Mouse (Mus musculus): Measurements from ENCODE around the gene Sec63. TPM values are rescaled to one million over a fixed set of nuclear protein-coding genes. Genes with fewer than 3 reads are reported as not detected.

Gene Sec63
- total RNA-seq (2021): 10 to 100 TPM; 54.3 to 56.3 TPM

DNA sequence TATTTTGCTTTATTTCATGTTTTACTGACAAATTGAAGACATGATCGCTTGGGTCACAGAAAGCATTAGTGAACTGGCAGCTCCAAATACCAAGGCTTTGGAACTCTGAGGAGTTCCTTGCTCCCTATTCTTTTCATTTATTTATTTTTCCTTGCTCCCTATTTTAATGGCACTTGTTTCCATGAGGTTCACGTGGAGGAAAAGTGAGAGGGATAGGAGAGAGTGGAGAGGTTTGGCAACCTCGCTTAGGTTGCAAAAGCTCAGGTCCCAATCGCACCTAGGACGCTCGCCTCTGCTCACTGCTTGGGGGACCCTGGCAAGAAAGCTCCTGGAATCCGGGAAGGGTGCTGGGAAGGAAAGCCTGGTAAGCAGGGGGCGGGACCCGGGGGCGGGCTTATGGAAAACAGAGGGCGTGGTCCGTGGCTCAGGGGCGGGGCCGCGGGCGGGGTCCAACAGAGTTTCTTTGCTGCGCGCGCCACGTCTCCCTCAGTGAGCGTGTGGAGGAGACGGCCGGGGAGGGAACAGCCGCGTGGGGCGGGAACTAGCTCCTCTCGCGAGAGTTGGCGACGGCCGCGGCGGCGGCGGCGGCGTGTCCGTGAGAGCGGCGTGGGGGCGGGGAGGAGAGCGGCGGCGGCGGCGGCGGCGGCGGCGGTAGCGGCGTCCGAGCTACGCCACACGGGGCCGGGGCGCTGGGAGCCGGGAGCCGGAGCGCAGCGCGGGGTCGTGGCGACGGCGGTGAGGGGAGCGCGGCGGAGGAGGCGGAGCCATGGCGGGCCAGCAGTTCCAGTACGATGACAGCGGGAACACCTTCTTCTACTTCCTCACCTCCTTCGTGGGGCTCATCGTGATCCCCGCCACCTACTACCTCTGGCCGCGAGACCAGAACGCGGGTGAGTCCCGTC is at the start of gene Sec63:
Gene Sec63, plus strand, starts transcription at position 498 of the 902 bp plus-strand sequence.
- DNase-seq (ENCODE audit: low spot score in 2 of 2): peak; percentile 98
- intact Hi-C loops (cut with DNase I): no loop called here

DNA sequence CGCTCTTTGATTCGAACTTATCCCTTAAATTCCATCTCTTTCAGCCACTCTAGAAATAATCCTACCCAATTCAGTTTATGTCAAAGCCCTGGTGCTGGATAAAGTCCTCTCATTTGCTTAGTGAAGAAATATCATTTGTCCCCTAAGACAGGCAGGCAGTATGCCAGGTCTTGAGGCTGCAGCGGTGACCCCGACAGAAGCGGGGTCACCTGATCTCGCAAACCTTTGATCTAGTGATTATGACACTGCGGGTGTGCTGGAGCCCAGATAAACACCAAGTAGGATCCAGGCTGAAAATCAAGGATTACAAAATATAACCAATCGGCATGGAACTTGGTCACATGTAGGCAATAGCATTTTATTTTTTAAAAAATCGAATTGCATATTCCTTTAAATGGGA is 46.6 kb upstream of the Sec63 start:
- no peak for DNase-seq (ENCODE audit: low spot score in 2 of 2)
- intact Hi-C loops (cut with DNase I): no loop called here

DNA sequence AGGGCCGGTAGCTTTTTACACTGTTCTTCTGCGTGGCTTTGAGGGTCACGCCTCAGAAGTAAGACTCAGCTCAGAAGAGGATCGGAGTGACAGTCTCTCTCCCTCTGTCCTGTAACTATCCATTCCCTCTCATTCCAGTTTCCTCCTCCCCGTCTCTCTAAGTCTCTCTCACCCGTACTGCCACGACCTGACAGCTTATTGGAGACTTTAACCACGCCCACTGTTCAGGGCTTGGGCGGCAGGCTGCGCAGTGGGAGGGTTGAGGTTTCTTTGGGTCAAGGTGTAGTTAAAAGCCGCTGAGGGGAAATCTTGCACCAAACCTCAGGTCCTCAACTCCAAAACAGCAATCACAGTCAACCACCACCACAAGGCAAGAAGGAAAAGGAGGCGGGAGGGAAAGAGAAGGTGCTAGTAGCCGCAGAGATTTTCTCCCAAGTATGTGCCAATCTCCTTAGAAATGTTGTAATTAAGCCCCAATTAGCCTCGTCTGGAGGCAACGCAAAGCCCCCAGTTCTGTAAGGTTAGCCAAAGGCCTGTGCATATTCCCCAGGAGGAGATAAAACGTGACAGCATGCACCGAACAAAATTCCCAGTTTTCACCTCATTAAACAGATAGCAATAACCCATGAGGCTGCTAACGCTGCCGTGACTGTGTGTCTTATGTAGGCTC is 45.8 kb upstream of the Sec63 start:
- intact Hi-C loops (cut with DNase I): no loop called here
- DNase-seq (ENCODE audit: low spot score in 2 of 2): no peak

DNA sequence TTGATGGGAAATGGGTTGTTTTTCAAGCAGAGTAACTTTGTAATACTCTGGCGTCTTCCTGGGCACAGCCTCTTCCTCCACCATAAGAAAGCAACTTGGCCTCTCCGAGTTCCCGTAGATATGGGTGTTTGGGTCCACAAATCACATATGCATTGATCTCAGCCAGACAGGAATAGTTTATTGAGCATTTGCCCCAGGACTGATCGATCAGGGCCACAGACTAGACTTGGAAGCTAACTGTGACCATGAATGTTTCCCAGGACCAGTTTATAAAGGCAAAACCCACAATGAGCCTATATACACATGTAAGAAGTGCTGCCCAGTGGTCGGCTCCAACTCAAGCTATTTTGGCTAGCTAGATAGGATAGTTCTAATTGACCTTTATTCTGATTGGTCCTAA is 39.2 kb upstream of the Sec63 start:
- intact Hi-C loops (cut with DNase I): no loop called here
- DNase-seq (ENCODE audit: low spot score in 2 of 2): no peak

DNA sequence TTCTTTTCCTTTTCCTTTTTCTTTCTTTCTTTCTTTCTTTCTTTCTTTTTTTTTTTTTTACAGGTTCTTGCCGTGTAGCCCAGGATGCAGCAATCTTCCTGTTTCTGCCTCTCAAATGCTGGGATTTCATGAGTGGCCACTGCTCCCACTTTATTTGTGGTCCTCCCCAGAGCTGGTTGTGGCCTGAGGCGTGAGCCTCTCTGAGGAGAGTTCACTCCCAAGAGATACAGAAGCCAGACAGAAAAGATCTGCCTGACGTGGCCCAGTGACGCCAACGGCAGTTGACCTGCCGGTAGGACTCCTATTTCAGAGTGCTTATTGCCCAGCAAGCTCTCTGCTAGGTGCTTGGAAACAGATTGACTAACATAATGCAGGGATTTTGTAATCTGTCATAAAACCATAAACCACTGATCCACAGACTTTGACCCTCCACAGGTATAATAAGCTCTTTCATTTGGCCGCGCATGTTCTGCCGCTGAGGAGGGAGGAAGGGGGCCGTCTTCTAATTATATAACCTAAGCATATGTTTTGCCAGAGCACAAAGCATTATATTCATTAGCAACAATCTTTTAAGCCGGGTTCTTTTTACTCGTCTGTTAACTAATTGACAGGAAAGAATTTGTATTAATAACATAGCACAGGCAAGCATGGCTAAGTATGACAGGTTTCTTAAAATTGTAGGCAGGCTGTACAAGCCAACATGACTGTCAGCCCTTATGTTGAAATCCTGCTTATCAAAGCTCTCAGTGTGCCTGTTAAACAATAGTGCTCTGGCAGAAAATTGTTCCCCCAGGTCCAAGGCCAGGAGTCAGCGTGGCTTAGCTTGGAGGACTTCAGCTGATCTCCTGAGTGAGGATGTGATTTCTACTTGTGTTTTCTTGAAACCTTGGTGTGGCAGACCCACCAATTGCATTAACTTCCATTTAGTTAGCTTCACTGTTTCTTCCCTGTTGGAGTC is 37.7 kb upstream of the Sec63 start:
- DNase-seq (ENCODE audit: low spot score in 2 of 2): no peak
- intact Hi-C loops (cut with DNase I): no loop called here

DNA sequence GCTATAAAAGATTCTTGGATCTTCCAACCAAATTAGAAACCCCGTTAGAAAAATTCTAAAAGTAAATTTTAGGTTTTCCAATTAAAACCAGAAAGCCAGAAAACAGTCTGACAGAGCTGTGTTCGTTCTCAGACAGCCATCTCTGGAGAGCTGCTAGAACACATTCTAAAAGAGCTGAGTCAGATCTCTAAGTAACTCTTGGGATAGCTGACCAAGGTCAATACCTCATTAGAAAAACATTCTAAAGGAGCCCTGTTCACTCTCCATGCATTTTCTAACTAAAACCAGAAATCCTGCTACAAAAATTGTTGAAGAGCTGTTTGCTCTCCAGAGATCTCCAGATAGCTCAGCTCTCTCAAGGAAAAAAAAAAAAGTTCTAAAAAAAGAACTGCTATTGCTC is 31.7 kb upstream of the Sec63 start:
- no peak for DNase-seq (ENCODE audit: low spot score in 2 of 2)
- intact Hi-C loops (cut with DNase I): no loop called here

DNA sequence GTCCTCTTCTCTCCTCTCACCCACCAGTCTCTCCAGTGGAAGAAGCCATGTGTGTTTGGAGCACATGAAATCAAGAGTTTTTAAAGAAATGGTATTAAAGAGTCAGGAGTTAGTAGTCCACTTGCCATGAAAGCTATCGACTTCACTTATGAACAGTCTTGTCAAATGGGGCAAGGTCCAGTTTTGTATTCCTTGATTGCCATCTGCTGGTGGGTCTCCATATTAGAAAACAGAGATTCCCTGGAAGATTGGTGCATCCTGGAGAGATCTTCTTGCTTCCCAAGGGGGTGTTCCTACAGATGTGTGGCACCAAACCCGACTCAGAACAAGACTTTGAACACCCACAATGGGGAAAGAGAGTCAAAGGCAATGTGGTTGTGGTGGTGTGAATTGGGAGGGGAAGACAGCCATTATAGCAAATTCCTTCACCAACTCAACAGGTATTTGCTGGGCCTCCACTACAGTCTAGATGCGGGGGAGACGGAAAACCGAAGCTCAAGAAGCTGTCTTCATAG is 26.7 kb upstream of the Sec63 start:
- intact Hi-C loops (cut with DNase I): loop anchor here (2.0 kb wide), 1 partner anchor 426 kb away; no protein-coding TSS in a partner anchor
- DNase-seq (ENCODE audit: low spot score in 2 of 2): peak in 1 of 2 experiments; percentile 8

DNA sequence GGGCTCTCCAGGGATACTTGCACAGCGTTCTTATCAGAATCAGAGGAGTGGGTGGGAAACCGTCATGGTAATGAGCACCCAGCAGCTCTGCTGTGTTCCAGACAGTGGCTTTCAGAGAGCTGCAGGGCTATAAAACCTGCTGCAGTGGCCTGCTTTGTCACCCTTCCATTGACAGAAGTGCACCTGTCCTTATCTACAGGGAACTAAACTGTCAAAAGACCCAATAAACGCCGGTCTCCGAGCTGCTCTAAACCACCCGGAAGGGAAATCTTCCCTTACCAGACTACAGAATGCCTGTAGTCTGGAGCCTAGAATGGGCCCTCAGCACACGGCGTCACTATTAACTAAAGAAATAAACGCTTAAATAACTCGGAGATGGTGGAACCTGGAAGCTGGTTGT is 9.5 kb upstream of the Sec63 start:
- intact Hi-C loops (cut with DNase I): no loop called here
- no peak for DNase-seq (ENCODE audit: low spot score in 2 of 2)

DNA sequence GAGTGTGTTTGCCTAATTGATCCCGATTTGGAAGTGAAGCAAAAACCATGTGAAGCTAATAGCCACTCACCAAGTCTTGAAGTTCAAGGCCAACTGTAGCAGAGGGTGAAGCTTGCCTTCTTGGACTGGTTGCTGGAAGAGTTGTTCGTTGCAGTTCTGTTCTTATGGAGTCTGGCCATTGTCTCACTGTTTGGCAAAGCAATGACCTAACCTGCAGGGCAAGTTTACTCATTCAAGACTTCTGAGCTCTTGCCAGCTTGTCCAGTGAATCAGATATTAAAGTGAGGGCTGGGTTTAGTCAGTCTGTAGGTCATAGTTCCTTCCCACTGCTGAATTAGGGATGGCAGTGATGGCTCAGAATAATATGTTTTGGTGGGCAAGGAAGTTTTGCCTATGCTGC is 7.0 kb upstream of the Sec63 start:
- DNase-seq (ENCODE audit: low spot score in 2 of 2): no peak
- intact Hi-C loops (cut with DNase I): no loop called here

DNA sequence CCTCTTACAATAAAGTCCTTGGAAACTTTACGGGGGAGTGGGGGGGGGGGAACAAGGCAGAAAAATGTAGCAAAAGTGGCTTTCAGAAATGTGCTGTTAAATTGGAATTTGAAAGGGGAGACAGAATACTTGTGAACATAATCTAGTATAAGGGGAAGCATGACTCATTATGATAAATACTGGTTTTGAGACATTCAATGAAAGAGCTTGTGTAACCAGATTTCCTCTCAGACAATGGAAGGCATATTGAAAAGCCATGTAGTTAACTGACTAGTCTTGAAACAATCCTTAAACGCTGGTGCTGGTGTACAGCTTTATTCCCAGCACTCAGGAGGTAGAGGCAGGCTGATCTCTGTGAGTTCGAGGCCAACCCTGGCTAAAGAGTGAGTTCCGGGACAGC is 1.6 kb upstream of the Sec63 start:
- intact Hi-C loops (cut with DNase I): no loop called here
- no peak for DNase-seq (ENCODE audit: low spot score in 2 of 2)

DNA sequence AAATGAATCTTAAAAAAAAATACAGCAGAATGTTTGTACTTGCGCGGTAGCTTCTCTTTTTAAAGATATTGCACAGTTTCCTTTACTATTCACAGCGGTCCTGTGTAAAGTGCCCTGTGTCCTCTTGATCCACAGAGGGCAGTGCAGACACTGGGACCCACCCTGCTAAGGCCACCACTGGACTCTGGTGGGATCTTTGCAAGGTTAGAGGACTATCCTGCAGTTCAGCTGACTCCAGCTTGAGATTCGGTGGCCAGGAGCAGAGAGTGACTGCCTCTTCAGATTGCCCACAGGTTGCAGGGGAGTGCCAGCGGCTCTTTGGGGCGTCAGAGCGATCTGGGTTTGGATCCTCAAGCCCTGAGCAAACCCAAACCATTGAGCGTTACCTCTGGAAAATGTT is 967 bp upstream of the Sec63 start:
- no peak for DNase-seq (ENCODE audit: low spot score in 2 of 2)
- intact Hi-C loops (cut with DNase I): no loop called here

DNA sequence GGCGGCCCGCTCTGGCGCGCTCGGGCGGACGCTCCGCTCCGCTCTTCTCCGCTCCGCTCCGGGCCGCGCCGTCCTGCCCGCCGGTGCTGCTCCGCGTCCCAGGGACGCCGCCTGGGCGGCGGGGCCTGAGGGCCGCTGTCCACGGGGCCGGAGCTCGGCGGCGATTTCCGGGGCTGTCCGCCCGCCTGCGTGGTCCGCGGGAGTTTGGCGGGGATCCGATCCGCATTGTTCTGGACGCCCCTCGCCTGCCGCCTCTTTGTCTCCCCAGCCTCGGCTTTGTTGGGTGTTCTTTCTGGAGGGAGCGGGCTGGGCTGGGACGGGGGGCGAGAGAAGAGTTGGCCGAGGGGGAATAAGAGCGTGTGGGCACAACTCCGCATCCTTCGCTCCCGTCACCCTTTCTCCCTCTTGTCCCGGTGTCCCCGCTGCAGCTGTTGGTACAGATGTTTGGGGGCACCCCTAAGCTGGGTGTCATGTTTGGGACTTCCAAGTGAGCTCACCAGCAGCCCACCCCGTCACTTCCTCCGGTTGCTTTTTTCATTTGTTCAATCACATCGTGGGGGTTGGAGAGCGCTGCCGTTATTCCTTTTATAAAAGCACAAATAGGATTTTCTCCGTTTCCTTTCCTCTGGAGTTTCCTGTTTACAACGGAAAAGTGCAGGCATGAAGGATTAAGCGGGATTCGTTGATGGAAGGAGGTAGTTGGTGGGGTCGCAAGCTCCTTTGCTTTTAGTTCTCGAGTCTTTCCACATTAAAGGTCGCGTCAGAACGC is 789 bp downstream of the Sec63 start:
- intact Hi-C loops (cut with DNase I): no loop called here

DNA sequence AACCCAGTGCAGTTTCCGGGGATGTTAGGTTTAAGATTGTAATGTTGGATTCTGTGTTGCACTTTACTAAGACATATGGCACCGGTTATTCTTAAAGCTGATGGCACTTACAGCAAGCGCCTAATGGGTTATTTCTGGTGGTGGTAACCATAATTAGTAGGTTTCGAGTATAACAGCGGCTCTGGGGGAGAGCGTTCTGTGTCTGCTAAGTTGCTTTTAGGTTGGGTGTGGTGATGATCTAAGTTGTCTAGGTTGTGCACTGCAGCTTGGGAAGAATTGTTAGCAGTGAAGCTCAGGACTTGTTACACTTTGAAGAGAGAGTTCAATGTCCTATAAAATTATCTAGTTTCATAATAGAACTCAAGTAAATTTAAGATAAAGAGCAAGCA is 1.4 kb downstream of the Sec63 start:
- no peak for DNase-seq (ENCODE audit: low spot score in 2 of 2)
- intact Hi-C loops (cut with DNase I): no loop called here

More for the DNA sequence above, 789 bp downstream of the Sec63 start:
- peak in 1 of 2 experiments; percentile 22 for DNase-seq (ENCODE audit: low spot score in 2 of 2)

DNA sequence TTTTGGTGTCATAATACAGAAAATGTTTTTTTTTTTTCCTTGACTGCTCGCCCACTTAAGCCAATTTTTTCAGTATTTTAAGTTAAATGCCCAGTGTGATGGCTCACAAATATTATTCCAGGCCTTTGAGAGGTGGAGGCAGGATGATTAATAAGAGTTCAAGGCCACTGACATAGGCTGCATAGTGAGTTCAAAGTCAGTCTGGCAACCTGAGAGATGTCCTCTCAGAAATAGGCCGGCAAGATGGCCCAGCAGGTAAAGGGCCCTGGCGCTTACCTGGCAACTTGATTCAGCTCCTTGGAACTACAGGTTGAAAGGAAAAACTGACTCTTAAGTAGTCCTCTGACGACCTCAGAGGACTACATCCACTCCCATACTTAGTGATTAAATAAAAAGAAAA is 1.9 kb downstream of the Sec63 start:
- intact Hi-C loops (cut with DNase I): no loop called here
- DNase-seq (ENCODE audit: low spot score in 2 of 2): no peak

DNA sequence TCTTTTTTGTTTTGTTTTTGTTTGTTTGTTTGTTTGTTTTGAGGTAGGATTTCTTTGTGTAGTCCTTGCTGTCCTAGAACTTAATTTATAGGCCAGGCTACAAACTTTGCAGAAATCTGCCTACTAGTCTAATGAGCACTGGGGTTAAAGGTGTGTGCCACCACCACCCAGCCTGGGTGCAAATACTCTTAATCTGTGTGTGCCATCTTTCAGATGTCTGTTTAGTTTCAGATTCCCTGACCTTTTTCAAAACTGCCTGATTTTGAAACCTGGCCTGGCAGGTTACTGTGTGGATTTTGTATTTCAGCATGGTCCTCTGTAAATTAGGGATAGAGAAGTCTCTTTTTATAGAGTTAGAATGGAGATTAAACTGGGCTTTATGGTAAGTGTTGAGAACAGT is 4.0 kb downstream of the Sec63 start:
- intact Hi-C loops (cut with DNase I): no loop called here

DNA sequence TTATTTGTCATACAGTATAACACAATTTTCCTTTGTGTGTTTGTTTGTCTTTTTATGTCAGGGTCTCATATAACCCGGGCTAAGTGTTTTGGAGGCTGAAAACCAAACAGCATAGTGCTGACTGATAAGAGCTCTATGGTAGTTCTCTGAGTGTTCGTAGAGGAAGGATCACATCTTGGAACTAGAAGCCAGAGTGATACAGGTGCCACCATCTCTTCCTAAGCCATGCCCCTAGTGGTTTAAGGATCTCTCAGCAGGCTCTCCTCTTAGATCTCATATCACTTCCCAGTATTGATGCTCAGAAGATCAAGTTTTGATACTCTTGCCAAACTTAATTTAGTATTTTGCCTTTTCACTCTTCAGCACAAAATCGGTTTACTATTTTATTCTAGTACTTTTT is 14.2 kb downstream of the Sec63 start:
- DNase-seq (ENCODE audit: low spot score in 2 of 2): no peak
- intact Hi-C loops (cut with DNase I): no loop called here

More for the DNA sequence above, 4.0 kb downstream of the Sec63 start:
- no peak for DNase-seq (ENCODE audit: low spot score in 2 of 2)

DNA sequence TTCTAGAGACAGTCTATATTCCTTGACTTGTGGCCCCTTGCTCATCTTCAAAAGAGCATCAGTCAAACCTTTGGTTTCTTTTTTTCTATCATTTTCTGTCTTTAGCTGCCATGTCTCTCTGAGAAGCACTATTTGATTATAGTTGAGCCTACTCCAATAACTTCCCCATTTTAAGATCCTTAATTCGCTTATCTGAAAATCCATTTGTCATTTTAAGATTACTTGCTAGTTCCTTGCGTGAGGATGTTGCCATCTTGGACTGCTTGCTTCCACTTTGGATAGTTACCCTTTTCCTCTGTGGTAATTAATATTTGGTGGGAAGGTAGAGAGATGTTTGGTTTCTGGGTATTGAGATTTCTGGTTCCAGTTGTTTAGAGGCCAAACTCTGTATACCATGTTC is 19.5 kb downstream of the Sec63 start:
- intact Hi-C loops (cut with DNase I): no loop called here
- no peak for DNase-seq (ENCODE audit: low spot score in 2 of 2)

DNA sequence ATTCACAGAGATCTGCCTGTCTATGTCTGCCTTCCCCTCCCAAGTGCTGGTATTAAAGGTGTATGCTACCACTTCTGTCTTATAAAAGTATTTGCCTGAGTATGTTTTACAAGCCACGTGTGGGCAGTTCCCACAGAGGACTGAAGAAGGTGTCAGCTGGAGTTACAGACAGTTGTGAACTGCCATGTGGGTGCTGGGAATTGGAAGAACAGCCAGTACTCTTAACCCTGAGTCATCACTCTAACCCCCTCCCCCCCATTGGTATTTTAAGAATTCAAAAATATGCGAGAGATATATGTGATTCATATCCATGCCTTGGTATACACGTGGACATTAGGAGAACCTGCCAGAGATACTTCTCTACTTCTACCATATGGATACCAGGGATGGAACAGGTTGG is 20.4 kb downstream of the Sec63 start:
- DNase-seq (ENCODE audit: low spot score in 2 of 2): peak; percentile 12 to 17
- intact Hi-C loops (cut with DNase I): no loop called here

DNA sequence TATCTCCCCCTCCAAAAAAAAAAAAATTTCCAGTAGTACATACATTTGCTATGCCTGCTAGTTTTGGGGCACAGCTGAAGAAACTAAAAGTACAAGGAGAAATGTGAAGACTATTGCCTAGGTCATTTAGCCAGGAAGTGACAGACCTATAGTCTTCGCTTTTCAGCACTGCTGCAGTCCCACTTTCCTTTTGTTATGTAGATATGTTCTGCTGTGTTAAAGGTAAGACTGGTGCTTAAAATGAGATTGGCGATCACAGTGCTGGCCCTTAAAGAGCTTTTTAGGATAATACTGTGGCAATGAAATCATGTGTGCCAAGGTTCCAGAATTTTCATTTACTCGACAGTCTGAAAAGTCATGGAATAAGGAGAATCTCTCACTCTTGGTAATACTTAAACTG is 39.6 kb downstream of the Sec63 start:
- intact Hi-C loops (cut with DNase I): no loop called here
- DNase-seq (ENCODE audit: low spot score in 2 of 2): no peak
